Mouse (Mus musculus) heart, postnatal 0 days (tissue): ENCODE results near the gene Rcor1.

Source experiments
- CTCF ChIP-seq: IDR thresholded peaks from 2 replicates; pipeline ENCODE4 v1.5.1; 2016; ENCODE audit warnings: antibody characterized with exemption, control low read depth, low read depth
- EP300 ChIP-seq: IDR thresholded peaks from 2 replicates; pipeline ENCODE4 v1.6.1; 2016; ENCODE audit warnings: antibody characterized with exemption, low read depth

DNA sequence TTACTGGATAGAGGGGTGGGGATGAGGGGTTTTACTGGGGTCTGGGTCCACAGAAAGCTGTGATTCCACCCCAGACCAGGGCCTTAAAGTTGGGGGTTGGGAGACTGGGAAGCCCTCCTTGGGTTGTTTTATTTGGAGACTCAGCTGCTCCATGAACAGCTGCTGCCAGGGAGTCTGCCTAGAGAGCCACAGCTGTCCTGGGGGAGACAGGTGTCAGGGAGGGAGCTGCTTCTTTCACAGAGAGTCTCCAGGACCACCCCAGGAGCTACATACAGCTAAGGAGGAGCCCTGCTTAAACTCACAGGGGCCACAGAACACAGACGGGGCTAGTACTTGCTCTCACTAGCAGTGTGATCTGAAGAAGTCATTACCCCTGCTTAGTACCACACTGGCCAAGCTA lies 18.0 kb upstream of the Rcor1 start:
- TF ChIP-seq CTCF (no peak), EP300 (no peak)
